Mouse (Mus musculus): ENCODE measurements around the gene Rtf2. TPM values are rescaled to one million over a fixed set of nuclear protein-coding genes. Genes with fewer than 3 reads are reported as not detected.

The Rtf2 gene
- polyA plus RNA-seq (2017; shearing (Covaris generic)), result 100 to 1,000 TPM; 125 to 139 (median 135) TPM

- peak; percentile 80 for ATAC-seq
These were observed at the start of gene Rtf2 for GRCm38 (mm10) chr2:172439843-172440639. Rtf2 (plus strand) TSS chr2:172440556.

DNA sequence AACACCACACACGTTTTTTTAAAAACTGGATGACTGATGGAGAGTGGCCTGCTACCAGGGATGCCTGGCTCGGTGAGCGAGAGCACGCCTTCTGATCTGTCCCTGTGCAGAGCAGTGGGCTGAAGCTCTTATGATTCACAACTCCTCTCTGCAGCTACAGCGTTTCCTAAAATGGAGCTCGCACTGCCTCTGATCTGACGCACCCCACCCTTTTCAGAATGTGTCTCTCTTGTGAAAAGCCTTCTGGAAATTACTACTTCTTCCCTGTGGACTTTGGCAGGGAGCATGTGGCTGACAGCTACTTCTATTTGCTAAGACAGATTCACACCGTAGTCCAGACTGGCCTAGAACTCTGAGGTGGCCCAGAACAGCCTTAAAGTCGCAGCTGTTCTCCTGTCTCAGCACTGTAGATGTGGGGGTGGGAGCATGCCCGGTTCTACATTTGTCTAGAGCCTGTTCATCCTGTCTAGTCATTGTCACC is 48.3 kb upstream of the Rtf2 start:
- peak; percentile 33 for ATAC-seq

DNA sequence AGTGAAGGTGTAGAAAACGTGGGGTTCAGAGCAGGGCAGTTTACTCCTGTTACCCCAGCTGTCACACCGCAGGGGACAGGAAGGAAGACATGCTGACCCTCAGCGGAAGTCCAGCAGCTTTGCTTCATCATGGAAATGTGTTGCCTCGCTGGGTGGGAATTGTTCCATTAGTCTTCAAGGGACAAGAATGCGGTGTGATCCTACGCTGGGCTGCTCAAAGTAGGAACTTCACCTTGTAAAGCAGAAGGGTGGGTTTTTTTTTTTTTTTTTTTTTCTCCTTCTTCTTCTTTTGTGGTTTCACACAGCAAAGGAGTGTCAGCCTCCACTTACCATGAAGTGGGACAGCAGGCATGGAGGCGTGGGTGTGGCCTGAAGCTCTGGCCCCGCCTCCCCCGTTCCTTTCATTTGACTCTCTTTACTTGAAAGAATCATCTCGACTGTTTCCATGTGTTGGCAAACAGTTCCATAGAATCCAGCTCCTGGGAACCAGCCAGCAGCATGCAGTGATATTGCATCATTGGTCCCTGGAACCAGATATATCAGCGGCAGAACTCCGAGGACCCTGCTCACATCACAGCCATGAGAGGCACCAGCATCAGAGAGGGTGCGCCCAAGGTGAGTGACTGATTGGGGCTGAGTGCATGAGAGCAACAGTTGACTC is 46.8 kb upstream of the Rtf2 start, which contains the start of gene Cass4:
Gene Cass4 (plus strand): TSS at position 404 of the 661 bp plus-strand sequence.
- ATAC-seq, result peak; percentile 74

- ATAC-seq, result no peak
These were observed 46.3 kb upstream of the Rtf2 start for GRCm38 (mm10) chr2:172394052-172394392.

DNA sequence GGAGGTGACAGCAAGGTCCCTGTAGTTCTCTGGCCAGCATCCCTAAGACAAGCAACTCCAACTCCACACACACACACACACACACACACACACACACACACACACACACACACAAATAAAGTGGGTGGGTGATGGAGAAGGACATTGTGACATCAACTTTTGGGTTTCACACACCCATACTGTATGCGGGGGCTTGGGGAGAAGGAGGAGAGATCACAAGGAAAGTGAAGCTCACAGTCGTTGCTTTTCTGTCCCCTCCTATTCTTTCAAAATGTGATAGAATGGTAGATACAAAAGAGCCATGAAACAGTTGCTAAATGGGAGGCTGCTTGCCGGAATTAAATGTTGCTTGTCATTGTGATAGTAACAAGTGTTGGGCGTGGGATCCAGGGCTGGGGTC is 45.7 kb upstream of the Rtf2 start:
- ATAC-seq, result no peak

DNA sequence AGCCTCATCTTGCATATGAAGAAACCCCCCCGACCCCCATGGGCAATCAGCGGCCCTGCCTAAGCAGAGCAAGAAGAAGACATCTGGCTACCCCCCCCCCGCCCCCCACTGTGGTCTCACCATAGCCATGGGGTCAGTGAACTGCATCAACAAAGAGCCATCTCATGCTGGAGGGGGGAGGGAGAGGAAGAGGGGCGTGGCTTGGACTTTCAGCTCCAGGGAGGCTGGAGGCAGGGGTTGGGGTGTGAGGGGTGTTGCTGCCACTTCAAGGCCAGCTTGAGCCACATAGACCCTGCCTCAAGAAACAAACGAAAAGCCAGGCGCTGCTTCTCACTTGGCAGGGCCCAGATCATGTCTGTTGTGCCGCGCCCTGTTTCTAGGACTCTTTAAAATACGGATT is 44.4 kb upstream of the Rtf2 start:
- no peak for ATAC-seq

DNA sequence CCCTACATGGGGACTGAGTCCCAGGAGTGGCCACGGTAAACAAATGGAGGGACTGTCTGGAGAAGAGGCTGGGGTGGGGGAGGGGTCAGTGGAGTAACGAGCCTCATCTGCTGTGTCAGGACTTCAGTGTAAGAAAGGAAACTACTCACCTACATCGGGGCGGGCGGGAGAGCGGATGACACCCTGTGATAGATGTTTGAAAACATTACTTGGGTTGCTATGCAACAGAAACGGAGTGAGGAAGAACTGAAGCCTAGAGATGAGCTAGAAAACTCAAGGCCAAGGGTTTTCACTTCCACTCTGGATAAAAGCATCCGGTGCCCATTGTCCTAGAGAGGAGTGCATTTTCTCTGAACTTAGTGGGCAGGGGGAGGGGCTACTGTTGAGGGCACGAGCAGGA is 40.5 kb upstream of the Rtf2 start:
- ATAC-seq, result peak; percentile 94

DNA sequence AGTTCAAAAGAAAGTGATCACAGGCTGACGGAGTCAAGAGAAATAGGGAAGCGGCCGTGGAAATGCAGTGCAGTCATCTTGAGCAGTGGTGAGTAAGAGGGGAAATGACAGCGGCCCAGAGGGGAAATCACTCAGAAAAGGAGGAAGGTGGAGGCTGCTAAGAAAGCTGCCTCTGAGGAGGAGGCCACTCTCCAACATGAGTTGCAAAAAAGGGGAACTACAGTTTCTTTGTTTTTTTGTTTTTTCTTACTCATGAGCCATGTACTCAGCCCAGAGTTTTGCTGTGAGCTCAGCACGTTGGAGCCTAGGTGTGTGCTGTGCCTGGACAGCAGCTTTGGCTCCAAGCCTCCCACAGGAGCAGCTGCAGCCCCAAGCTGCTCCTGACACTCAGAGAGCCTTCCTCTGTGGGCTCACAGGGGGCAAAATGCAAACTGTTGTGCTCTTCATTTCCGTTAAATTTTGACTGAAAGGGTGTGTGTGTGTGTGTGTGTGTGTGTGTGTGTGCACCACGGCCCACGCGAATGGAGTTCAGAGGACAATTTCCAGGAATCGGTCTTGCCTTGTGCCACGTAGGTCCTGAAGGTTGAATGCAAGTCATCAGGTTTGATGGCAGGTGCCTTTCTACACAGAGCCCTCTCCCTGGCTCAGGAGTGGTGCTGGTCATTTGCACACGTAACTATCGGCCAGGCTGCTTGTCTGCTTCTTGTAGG is 39.1 kb upstream of the Rtf2 start:
- peak; percentile 63 for ATAC-seq

GRCm38 (mm10) chr2:172404239-172404638 is 36.1 kb upstream of the Rtf2 start:
- no peak for ATAC-seq

DNA sequence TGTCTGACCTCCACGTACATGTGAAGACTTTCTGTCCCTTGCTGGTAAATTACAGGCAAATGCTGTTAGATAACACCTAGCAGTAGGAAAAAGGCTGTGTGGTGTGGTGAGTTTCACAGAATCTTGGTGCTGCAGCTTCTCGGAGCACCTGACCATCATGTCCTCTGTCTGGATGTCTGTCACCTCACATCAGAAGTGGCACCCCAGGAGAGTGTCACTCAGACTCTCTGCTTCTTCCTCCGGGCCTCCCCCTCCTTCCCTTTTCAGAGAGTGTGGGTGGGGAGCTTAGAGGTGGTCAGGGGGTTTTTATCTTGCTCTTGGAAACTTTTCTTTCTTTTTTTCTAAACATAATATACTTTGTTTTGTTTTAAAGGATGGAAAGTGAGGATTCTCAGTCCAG is 35.3 kb upstream of the Rtf2 start:
- ATAC-seq, result peak; percentile 46

GRCm38 (mm10) chr2:172406173-172406572 is 34.2 kb upstream of the Rtf2 start:
- no peak for ATAC-seq

GRCm38 (mm10) chr2:172407499-172407898 is 32.9 kb upstream of the Rtf2 start:
- ATAC-seq, result peak; percentile 26

DNA sequence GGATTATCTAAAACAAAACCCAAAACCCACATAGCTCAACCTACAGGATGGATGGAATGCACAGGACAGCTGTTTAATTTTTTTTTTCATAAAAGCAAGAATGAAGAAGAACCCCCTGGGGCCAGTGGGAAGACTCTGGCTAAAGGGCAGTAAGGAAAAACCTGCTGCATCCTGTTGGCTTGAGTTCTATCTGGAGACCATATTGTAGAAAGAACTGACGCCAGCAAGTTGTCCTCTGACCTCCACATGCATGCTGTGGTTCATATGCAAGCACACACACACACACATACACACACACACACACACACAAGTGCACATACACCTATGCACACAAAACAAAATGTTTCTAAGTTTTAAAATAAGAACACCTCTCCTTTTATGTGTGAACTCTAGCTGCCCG is 29.7 kb upstream of the Rtf2 start:
- ATAC-seq, result no peak

DNA sequence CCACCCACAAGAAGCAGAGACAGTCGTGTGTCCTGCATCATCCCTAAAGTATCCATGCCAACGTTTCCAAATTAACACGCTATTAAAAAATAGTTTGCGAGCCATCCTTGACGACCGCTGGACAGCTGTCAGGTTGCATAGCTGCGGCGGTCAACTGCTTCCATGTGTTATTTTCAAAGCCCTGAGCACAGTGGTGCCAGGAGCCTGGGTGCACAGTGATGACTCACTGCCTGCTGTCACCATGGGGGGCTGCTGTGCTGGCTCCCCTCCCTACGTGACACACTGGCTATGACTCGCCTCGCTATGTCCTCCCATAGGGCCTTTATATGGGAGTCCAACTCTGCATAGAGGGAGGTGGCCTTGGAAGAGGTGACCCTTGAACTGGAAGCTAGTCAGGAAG is 29.3 kb upstream of the Rtf2 start:
- no peak for ATAC-seq

- ATAC-seq, result no peak
These were observed 27.9 kb upstream of the Rtf2 start for GRCm38 (mm10) chr2:172412454-172412853.

DNA sequence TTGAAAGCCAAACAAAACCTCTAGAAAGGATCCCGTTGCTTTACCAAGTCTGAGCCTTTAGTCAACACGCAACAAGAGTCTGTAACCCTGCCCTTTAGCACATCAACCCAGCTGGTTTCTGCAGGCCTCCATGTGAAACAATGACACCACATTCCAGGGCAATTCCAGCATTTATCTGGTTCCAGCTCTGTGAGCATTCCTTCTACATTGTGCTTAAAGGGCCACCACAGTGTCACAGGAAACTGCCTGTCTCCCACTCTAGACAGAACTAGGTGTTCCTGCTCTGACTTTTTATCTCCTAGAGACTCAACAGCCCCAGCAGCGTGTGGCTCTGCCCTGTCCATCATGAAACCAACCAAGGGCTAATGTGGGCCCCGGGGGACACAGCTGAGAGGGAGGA is 27.1 kb upstream of the Rtf2 start:
- no peak for ATAC-seq

- ATAC-seq, result no peak
These were observed 26.5 kb upstream of the Rtf2 start for GRCm38 (mm10) chr2:172413894-172414293.

GRCm38 (mm10) chr2:172416218-172416617 is 24.1 kb upstream of the Rtf2 start:
- ATAC-seq, result no peak

- no peak for ATAC-seq
These were observed 23.5 kb upstream of the Rtf2 start for GRCm38 (mm10) chr2:172416876-172417275.

DNA sequence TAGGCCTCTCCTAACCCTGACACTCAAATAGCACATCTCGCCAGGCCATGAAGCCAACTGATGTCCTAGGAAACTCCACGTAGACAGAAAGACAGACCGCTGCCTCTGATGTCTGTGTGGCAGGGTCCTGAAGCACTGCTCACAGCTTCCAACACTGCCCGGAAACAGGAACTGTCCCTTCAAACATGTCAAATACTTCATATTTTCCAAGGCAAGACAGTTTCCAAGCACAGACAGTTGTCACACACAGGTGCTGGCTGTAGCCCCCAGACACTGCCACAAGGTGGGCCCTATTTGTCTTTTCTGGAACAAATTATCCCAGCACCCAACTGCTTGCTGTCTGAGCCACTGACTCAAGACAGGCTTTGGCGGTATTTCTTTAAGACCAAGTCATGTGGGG is 22.1 kb upstream of the Rtf2 start:
- no peak for ATAC-seq

GRCm38 (mm10) chr2:172430609-172431008 is 9.7 kb upstream of the Rtf2 start:
- no peak for ATAC-seq

DNA sequence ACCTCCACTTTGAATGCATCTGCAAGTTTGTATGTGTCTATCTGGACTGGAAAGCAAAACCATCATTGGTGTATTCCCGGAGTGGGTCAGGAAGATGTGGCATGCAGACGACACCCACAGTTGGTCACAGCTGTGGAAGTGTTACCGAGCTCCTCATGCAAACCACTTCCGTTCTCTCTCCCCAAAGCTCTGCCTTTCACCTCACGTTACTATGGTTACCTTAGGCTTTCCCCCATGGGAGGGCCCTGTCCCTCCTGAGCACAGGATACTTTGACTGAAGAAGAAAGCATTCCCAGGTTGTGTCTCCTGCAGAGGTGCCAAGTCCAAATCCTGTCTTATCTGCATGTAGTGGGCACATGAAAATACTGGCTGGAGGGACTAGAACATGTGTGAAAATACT is 6.6 kb upstream of the Rtf2 start:
- ATAC-seq, result peak; percentile 91

GRCm38 (mm10) chr2:172437371-172437952 is 2.9 kb upstream of the Rtf2 start:
- peak; percentile 31 for ATAC-seq
